Comparison of ENCODE assay signal across 11 mouse cellular contexts in the genomic region with DNA sequence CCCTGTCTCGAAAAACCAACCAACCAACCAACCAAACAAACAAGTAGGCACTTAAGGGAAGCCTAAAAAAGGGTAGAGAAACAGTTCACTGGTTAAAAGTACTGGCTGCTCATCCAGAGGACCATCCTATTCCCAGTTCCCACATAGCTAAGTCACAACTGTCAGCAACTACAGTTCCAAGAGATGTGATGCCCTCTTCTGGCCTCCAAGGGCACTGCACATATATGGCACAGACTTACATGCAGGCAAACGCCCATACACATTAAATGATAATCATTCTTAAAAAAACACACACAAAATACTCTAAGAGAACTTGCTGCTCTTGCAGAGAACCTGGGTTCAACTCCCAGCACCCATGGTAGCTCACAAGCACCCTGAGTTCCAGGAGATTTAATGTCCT. TPM values are rescaled to one million over a fixed set of nuclear protein-coding genes. Genes with fewer than 3 reads are reported as not detected.
DNase-seq lines count a peak whose midpoint lies in the region; ATAC-seq and TF ChIP-seq lines count a peak whose summit lies in the region.
"Had no signal": no experiment of that assay in that cellular context is flagged by ENCODE, and none has a peak within 500 bp of the region (broad histone marks: within the 10 kb centered on the region; RNA-seq: fewer than 3 reads in every experiment).

No protein-coding gene starts in this region.

- no peak overlapping the region for H3K9ac ChIP-seq in heart, embryonic 11.5 days (ENCODE audit: low read depth, low read length)
- H3K9ac ChIP-seq in MEL (ENCODE audit: control insufficient read depth, low read depth, low read length, poor library complexity, severe bottlenecking): no peak overlapping the region
- H3K9ac ChIP-seq: heart, embryonic 15.5 days; limb, embryonic 15.5 days had no signal

- H3K79me2 ChIP-seq in MEL (ENCODE audit: control insufficient read depth, insufficient read depth, low read length, poor library complexity): peaks cover 6% of the 10 kb centered on the region

- TF ChIP-seq CTCF in MEL (IDR thresholded peaks at IDR 0.05 in 2 of 3, conservative IDR thresholded peaks at IDR 0.05 in 1 of 3; ENCODE audit: control insufficient read depth in 1 of 3, insufficient read depth in 1 of 3, low read depth in 2 of 3, low read length in 3 of 3, poor library complexity in 1 of 3, severe bottlenecking in 1 of 3): peak; percentile 37 to 54 (median 48)

- no peaks in the 10 kb centered on the region for H3K27me3 ChIP-seq in heart, embryonic 11.5 days (ENCODE audit: control insufficient read depth, insufficient read depth, low read length)
- H3K27me3 ChIP-seq in MEL (ENCODE audit: control insufficient read depth in 1 of 2, insufficient read depth in 2 of 2, low read length in 2 of 2): no peaks in the 10 kb centered on the region
- no peaks in the 10 kb centered on the region for H3K27me3 ChIP-seq in forebrain, embryonic 10.5 days (ENCODE audit: poor library complexity, severe bottlenecking)
- no peaks in the 10 kb centered on the region for H3K27me3 ChIP-seq in limb, embryonic 10.5 days (ENCODE audit: low read depth, poor library complexity, severe bottlenecking)
- H3K27me3 ChIP-seq: heart, embryonic 15.5 days; limb, embryonic 15.5 days had no signal

- no peak overlapping the region for H3K4me2 ChIP-seq in heart, embryonic 11.5 days
- H3K4me2 ChIP-seq: heart, embryonic 15.5 days; limb, embryonic 15.5 days had no signal

- peak; percentile 6 for DNase-seq in heart, postnatal 4 days
- DNase-seq in 416B (ENCODE audit: low read depth): peak; percentile 44
- peak; percentile 53 for DNase-seq in MEL (ENCODE audit: low read depth, low spot score)
- peak; percentile 6 for DNase-seq in lung, postnatal 10 days
- DNase-seq in forebrain, embryonic 10.5 days (ENCODE audit: extremely low spot score, low spot score): no peak
- no peak for DNase-seq in left cerebral cortex, adult 8-10 months (ENCODE audit: low spot score in 2 of 2)
- DNase-seq in limb, embryonic 10.5 days (ENCODE audit: low spot score): no peak

- no peak overlapping the region for H3K4me3 ChIP-seq in heart, embryonic 11.5 days (ENCODE audit: low read depth, low read length)
- H3K4me3 ChIP-seq in MEL (ENCODE audit: control insufficient read depth in 1 of 2, insufficient read depth in 1 of 2, low read depth in 2 of 2, low read length in 2 of 2): no peak overlapping the region
- H3K4me3 ChIP-seq in forebrain, embryonic 10.5 days: no peak overlapping the region
- no peak overlapping the region for H3K4me3 ChIP-seq in limb, embryonic 10.5 days
- H3K4me3 ChIP-seq: heart, embryonic 15.5 days; limb, embryonic 15.5 days had no signal

- H3K9me3 ChIP-seq in heart, embryonic 11.5 days (replicated peaks; ENCODE audit: control insufficient read depth, low read length): no peaks in the 10 kb centered on the region
- no peaks in the 10 kb centered on the region for H3K9me3 ChIP-seq in MEL (replicated peaks; ENCODE audit: insufficient read depth, low read length)
- H3K9me3 ChIP-seq in forebrain, embryonic 10.5 days: no peaks in the 10 kb centered on the region
- no peaks in the 10 kb centered on the region for H3K9me3 ChIP-seq in limb, embryonic 10.5 days (replicated peaks)
- H3K9me3 ChIP-seq: heart, embryonic 15.5 days; limb, embryonic 15.5 days had no signal

- H3K27ac ChIP-seq in heart, embryonic 11.5 days (ENCODE audit: low read depth, low read length): no peak overlapping the region
- no peak overlapping the region for H3K27ac ChIP-seq in MEL (ENCODE audit: control insufficient read depth, low read depth, low read length)
- no peak overlapping the region for H3K27ac ChIP-seq in forebrain, embryonic 10.5 days
- H3K27ac ChIP-seq in limb, embryonic 10.5 days: no peak overlapping the region
- H3K27ac ChIP-seq: heart, embryonic 15.5 days; limb, embryonic 15.5 days had no signal

- 77% methylated on average over 2 of the region's 2 CpGs for WGBS in heart, embryonic 11.5 days (ENCODE audit: insufficient replicate concordance)
- 86% methylated on average over 2 of the region's 2 CpGs for WGBS in forebrain, embryonic 10.5 days
- 87% methylated on average over 2 of the region's 2 CpGs for WGBS in limb, embryonic 10.5 days

- no peak for TF ChIP-seq EP300 in MEL (IDR thresholded peaks at IDR 0.05; ENCODE audit: low read depth in 1 of 2, low read length in 2 of 2)

- TF ChIP-seq RAD21 in MEL (IDR thresholded peaks at IDR 0.05; ENCODE audit: low read depth, low read length): peak; percentile 8

- H3K4me1 ChIP-seq in heart, embryonic 11.5 days (ENCODE audit: control insufficient read depth, insufficient read depth, low read length): no peaks in the 10 kb centered on the region
- H3K4me1 ChIP-seq in MEL (ENCODE audit: control insufficient read depth in 1 of 2, insufficient read depth in 2 of 2, low read length in 2 of 2): peaks cover 3 to 6% of the 10 kb centered on the region in 2 experiments; a peak in 3 of 4 replicates
- H3K4me1 ChIP-seq in forebrain, embryonic 10.5 days: no peaks in the 10 kb centered on the region
- H3K4me1 ChIP-seq in limb, embryonic 10.5 days: no peaks in the 10 kb centered on the region
- H3K4me1 ChIP-seq: heart, embryonic 15.5 days; limb, embryonic 15.5 days had no signal

- H3K36me3 ChIP-seq in heart, embryonic 11.5 days (ENCODE audit: control insufficient read depth, insufficient read depth, low read length): no peaks in the 10 kb centered on the region
- peaks cover 5 to 8% of the 10 kb centered on the region in 2 experiments for H3K36me3 ChIP-seq in MEL (ENCODE audit: control insufficient read depth in 1 of 2, insufficient read depth in 2 of 2, low read length in 2 of 2)
- peaks cover 2% of the 10 kb centered on the region for H3K36me3 ChIP-seq in forebrain, embryonic 10.5 days (replicated peaks)
- H3K36me3 ChIP-seq in limb, embryonic 10.5 days: no peaks in the 10 kb centered on the region
- H3K36me3 ChIP-seq: heart, embryonic 15.5 days; limb, embryonic 15.5 days had no signal

- no peak for ATAC-seq in heart, embryonic 11.5 days (replicated peaks; ENCODE audit: insufficient number of reproducible peaks, low FRiP score, low TSS enrichment)

- no peak for TF ChIP-seq POLR2A in MEL (IDR thresholded peaks at IDR 0.05; ENCODE audit: control insufficient read depth in 1 of 2, insufficient read depth in 1 of 2, low read depth in 1 of 2, low read length in 2 of 2, poor library complexity in 1 of 2)

TF ChIP-seq in MEL, 35 proteins besides CTCF, POLR2A, EP300 and RAD21:
- TF ChIP-seq MAX (IDR thresholded peaks at IDR 0.05; ENCODE audit: low read length): no peak
- TF ChIP-seq NELFE (IDR thresholded peaks at IDR 0.05; ENCODE audit: low read depth, low read length): no peak
- TF ChIP-seq RCOR1 (IDR thresholded peaks at IDR 0.05; ENCODE audit: low read depth, low read length): no peak
- TF ChIP-seq MXI1 (IDR thresholded peaks at IDR 0.05; ENCODE audit: low read depth, low read length): no peak
- TF ChIP-seq BHLHE40 (IDR thresholded peaks at IDR 0.05; ENCODE audit: borderline replicate concordance, low read depth, low read length): no peak
- no peak for TF ChIP-seq ELF1 (IDR thresholded peaks at IDR 0.05; ENCODE audit: low read depth, low read length)
- TF ChIP-seq TAL1 (IDR thresholded peaks at IDR 0.05; ENCODE audit: low read length): no peak
- no peak for TF ChIP-seq MYB (IDR thresholded peaks at IDR 0.05; ENCODE audit: low read depth, low read length)
- TF ChIP-seq SIN3A (IDR thresholded peaks at IDR 0.05; ENCODE audit: low read length): no peak
- TF ChIP-seq USF1 (IDR thresholded peaks at IDR 0.05; ENCODE audit: low read depth, low read length): no peak
- TF ChIP-seq ETS1 (IDR thresholded peaks at IDR 0.05; ENCODE audit: low read depth, low read length): no peak
- no peak for TF ChIP-seq UBTF (IDR thresholded peaks at IDR 0.05; ENCODE audit: borderline replicate concordance, insufficient read depth, low read depth, low read length)
- TF ChIP-seq ZKSCAN1 (IDR thresholded peaks at IDR 0.05; ENCODE audit: low read depth, low read length): no peak
- no peak for TF ChIP-seq SMC3 (IDR thresholded peaks at IDR 0.05; ENCODE audit: low read depth, low read length)
- no peak for TF ChIP-seq KAT2A (conservative IDR thresholded peaks at IDR 0.05; ENCODE audit: low read depth, low read length)
- TF ChIP-seq NRF1 (IDR thresholded peaks at IDR 0.05; ENCODE audit: insufficient read depth, low read depth, low read length, poor library complexity, severe bottlenecking): no peak
- no peak for TF ChIP-seq CHD2 (IDR thresholded peaks at IDR 0.05; ENCODE audit: low read length)
- TF ChIP-seq MYC (IDR thresholded peaks at IDR 0.05; ENCODE audit: low read depth, low read length): no peak

RNA-seq across cellular contexts. Expression of a gene that starts 20.4 kb away (rescaled TPM):
- total RNA-seq in heart, postnatal 4 days (2021): not detected
- 0.13 and 0.50 TPM in 2 replicates for polyA plus RNA-seq in heart, embryonic 11.5 days (2014; fragmentation: Nextera tagmentation; extraction: Ambion mirVana)
- total RNA-seq in MEL (2012; rRNA removed): 0.08 TPM in 1 of 2 replicates, not detected in the other
- polyA plus RNA-seq in MEL (2012; ENCODE audit: insufficient read depth in 1 of 2, insufficient read length in 2 of 2, low read depth in 1 of 2, low replicate concordance in 2 of 2, missing spikeins in 1 of 2): under 1 TPM in 1 of 2 experiments, not detected in 1; 0.01 TPM
- polyA plus RNA-seq in forebrain, embryonic 10.5 days (2016; fragmentation: Nextera tagmentation; extraction: Ambion mirVana): 0.52 and 0.88 TPM in 2 replicates
- 10 to 100 TPM; 12.4 to 17.7 (median 13.7) TPM for total RNA-seq in left cerebral cortex, adult 8-10 months (2022)
- polyA plus RNA-seq in limb, embryonic 10.5 days (2016; fragmentation: Nextera tagmentation; extraction: Ambion mirVana): 0.63 and 0.65 TPM in 2 replicates
- total RNA-seq: monocyte, adult 5-6 weeks had no signal

Comparison
In these comparisons a context has a peak if more than half of its experiments do, and no peak if none do; other contexts are left out.
1. DNase-seq: peak in heart, postnatal 4 days (single experiment), 416B (single experiment), MEL (single experiment) and lung, postnatal 10 days (single experiment); none in forebrain, embryonic 10.5 days (single experiment), left cerebral cortex, adult 8-10 months (0 of 2) and limb, embryonic 10.5 days (single experiment).